Mouse (Mus musculus) brain, embryonic 14.5 days (tissue): ENCODE results near the gene C2cd4c. TPM values are rescaled to one million over a fixed set of nuclear protein-coding genes. Genes with fewer than 3 reads are reported as not detected.

Experiments
- DNase-seq: peaks from one replicate; pipeline ENCODE4 v3.0.0-alpha.2; 2011; ENCODE audit warnings: low read depth
- CTCF ChIP-seq: fragments of 200-500 bp; IDR thresholded peaks from 2 replicates; pipeline ENCODE4 v1.5.1; 2012; ENCODE audit warnings: inconsistent platforms, mild to moderate bottlenecking, moderate library complexity, borderline replicate concordance; ENCODE audit not compliant: insufficient read depth, insufficient read length; ENCODE audit errors: extremely low read depth
- POLR2A ChIP-seq: fragments of 200-500 bp; IDR thresholded peaks from 2 replicates; pipeline ENCODE4 v1.6.1; 2012; ENCODE audit warnings: mild to moderate bottlenecking, inconsistent platforms, borderline replicate concordance; ENCODE audit not compliant: poor library complexity, insufficient read depth, insufficient read length, severe bottlenecking; ENCODE audit errors: extremely low read depth
- polyA plus RNA-seq: library from polyadenylated mRNA; depleted of rRNA; stranded (reverse); fragments of >200 nt; gene quantifications from 2 replicates; pipeline ENCODE4 v1.2.3, GENCODE M21; 2012; rRNA removed

C2cd4c gene
- polyA plus RNA-seq, 1 experiment = 10.4 TPM

DNA sequence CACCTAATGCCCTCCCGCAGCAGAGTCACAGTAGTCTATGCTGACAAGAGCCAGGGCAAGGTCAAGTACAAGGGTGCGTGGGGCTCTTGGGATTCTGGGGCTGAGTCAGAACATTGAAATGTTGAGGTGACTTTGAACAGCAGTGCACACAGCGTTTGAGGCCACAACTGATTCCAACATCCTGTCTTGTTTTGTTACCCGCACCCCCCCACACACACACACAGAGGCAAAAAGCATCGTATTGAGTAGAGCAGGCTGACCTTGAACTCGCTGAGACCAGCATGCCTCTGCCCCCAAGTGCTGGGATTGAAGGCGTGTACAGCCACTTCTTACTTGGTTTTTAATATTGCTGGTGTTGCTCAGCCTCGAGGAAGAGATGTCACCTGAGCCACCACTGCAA, 39.5 kb downstream of the C2cd4c start:
- TF ChIP-seq CTCF = no peak
- no peak for TF ChIP-seq POLR2A
- DNase-seq = no peak

DNA sequence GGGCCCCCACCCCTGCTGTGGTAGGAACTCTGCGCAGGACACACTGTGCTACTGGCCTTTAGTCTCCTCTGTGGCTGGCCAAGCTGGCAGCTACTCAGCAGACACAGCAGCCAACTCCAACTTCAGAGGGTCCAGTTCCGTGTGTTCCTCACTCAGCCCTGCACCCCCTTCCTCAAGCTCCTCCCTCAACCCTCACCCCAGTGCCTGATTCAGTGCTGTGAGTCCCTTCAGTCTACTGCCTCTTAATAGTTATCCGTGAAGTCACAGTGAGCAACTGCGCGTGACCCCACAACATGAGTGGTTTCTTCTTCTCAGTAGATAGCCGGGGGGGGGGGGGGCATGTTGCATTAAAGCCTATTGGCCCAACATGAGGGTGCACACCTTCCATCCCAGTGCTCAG, 40.2 kb downstream of the C2cd4c start:
- TF ChIP-seq CTCF = no peak
- no peak for TF ChIP-seq POLR2A
- DNase-seq = no peak

DNA sequence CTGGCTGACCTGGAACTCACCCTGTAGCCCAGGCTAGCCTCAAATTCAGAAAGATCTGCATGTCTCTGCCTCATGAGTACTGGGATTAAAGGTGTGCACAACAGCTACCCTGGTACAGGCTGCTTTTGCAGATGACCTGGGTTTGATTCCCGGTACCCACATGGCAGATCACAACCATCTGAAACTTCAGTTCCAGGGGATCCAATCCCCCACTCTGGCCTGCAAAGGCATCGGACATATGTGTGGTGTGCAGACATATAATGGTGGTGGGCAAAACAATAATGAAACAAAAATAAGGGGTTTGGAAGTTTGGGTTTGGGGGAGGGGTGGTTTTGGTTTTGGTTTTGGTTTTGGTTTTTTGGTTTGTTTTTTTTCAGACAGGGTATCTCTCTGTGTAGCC, 42.5 kb downstream of the C2cd4c start:
- TF ChIP-seq CTCF (no peak), POLR2A (no peak)
- no peak for DNase-seq

DNA sequence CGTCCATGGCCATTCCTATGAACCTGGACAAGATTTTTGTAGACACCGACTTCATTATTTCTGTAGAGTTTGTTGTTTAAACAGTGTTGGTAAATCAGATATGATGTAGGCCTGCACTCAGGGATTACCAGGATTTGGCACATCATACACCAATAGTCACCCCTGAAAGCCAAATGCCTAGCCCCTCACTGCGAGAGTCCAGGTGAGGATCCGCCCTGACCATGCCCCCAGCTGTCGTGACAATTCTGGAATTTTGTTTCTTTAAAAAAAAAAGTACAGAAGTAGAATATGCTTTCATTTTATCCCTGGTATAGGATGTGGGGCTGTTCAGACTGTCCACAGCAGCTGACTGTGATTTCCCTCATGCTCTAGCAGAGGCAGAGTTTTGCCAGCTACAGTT, 43.9 kb downstream of the C2cd4c start:
- TF ChIP-seq CTCF = no peak
- no peak for TF ChIP-seq POLR2A
- DNase-seq = no peak

DNA sequence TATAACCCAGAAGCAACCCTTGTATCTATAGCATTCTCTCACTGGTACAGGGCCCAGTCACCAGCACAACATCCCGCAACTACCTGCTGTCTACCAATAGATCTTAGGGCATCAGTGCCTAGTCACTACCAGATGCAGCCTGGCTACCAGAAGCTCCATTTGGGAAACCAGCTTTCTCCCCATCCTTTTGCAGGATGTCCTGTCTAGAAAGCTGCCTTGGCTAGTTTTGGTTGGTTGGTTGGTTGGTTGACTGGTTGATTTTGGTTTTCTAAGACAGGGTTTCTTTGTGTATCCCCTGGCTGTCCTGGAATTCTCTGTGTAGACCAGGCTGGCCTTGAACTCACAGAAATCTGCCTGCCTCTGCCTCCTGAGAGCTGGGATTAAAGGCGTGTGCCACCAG, 54.1 kb downstream of the C2cd4c start:
- no peak for DNase-seq
- TF ChIP-seq CTCF (no peak), POLR2A (no peak)

DNA sequence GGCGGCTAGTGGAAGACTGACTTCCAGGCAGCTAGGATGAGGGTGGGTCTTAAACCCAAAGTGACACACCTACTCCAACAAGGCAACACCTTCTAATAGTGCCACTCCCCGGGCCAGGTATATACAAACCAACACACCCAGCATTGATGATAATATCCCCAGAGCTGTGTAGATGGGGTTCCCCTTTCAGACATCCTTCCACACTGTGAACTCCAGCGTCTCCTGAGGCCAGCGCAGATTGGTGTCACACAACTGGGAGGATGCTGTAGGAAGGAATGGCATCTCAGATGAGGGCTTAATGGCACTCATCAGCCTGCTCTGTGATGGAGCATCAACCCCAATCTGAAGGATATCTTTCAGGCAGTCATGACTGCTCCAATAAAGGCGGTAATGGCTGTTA, 56.3 kb downstream of the C2cd4c start:
- TF ChIP-seq CTCF (no peak), POLR2A (no peak)

DNA sequence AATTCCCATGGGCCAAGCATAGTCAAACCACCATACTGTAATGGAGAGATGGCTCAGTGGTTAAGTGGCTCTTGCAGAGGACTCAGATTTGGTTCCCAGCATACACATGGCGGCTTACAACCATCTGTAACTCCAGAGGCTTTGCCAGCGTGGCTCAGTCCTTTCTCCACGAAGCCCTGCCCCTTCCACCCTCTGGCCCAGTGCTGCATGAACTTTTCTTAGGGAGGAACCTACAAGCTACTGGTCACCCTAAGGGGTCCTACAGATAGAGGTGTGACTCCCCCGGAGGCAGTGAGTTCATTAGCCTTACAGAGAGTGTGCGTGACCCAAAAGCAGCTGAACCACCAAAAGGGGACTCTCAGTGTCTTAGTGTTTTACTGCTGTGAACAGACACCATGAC, 56.9 kb downstream of the C2cd4c start:
- TF ChIP-seq CTCF (no peak), POLR2A (no peak)
- no peak for DNase-seq

More for the DNA sequence above, 56.3 kb downstream of the C2cd4c start:
- no peak for DNase-seq

Other genes starting within 250 kb of the C2cd4c start
- not detected in 2 replicates for gene Vmn2r83, start 145.3 kb downstream of the C2cd4c start, polyA plus RNA-seq
- 8.9 and 13.8 TPM in 2 replicates for gene Plpp2, start 80.2 kb downstream of the C2cd4c start, polyA plus RNA-seq
- 128 and 178 TPM in 2 replicates for gene Mier2, start 58.8 kb downstream of the C2cd4c start, polyA plus RNA-seq
- gene Theg, start 26.7 kb downstream of the C2cd4c start, polyA plus RNA-seq = not detected in 2 replicates
- gene Shc2, start 23.9 kb upstream of the C2cd4c start, polyA plus RNA-seq = 48.1 and 54.9 TPM in 2 replicates
- 0.11 TPM in 1 of 2 replicates, not detected in the other for gene Odf3l2, start 31.7 kb upstream of the C2cd4c start, polyA plus RNA-seq
- 0.87 and 1.1 TPM in 2 replicates for gene Madcam1, start 50.5 kb upstream of the C2cd4c start, polyA plus RNA-seq
- gene Tpgs1, start 55.3 kb upstream of the C2cd4c start, polyA plus RNA-seq = 68.2 and 69.2 TPM in 2 replicates
- 121 and 151 TPM in 2 replicates for gene Cdc34, start 68.2 kb upstream of the C2cd4c start, polyA plus RNA-seq
- 1.4 and 1.9 TPM in 2 replicates for gene Gzmm, start 75.0 kb upstream of the C2cd4c start, polyA plus RNA-seq
- gene Bsg, start 90.5 kb upstream of the C2cd4c start, polyA plus RNA-seq = 593 and 631 TPM in 2 replicates
- 8.3 and 16.1 TPM in 2 replicates for gene Hcn2, start 102.6 kb upstream of the C2cd4c start, polyA plus RNA-seq
- gene Polrmt, start 132.6 kb upstream of the C2cd4c start, polyA plus RNA-seq = 63.0 and 81.6 TPM in 2 replicates
- 0.28 and 0.74 TPM in 2 replicates for gene Fgf22, start 141.1 kb upstream of the C2cd4c start, polyA plus RNA-seq
- gene Rnf126, start 152.9 kb upstream of the C2cd4c start, polyA plus RNA-seq = 157 and 182 TPM in 2 replicates
- 1.7 and 2.2 TPM in 2 replicates for gene Fstl3, start 163.2 kb upstream of the C2cd4c start, polyA plus RNA-seq
- gene Prss57, start 176.9 kb upstream of the C2cd4c start, polyA plus RNA-seq = 0.05 and 0.14 TPM in 2 replicates
- 157 and 219 TPM in 2 replicates for gene Palm, start 179.5 kb upstream of the C2cd4c start, polyA plus RNA-seq
- gene Misp, start 207.0 kb upstream of the C2cd4c start, polyA plus RNA-seq = 0.59 and 1.1 TPM in 2 replicates
- 183 and 194 TPM in 2 replicates for gene Ptbp1, start 240.4 kb upstream of the C2cd4c start, polyA plus RNA-seq